Mouse (Mus musculus) MEL (cell line): Measurements from ENCODE around the gene Ern1. TPM values are rescaled to one million over a fixed set of nuclear protein-coding genes. Genes with fewer than 3 reads are reported as not detected.

Source experiments
- DNase-seq: peaks from one replicate; pipeline ENCODE4 v3.0.0; 2011; ENCODE audit warnings: low read depth, low spot score
- H3K27ac ChIP-seq: 2 replicates; pipeline ENCODE4 v1.5.1; 2012; ENCODE audit warnings: low read depth, mild to moderate bottlenecking, control low read depth, low read length, moderate library complexity; ENCODE audit not compliant: control insufficient read depth
- H3K27me3 ChIP-seq, 2 experiments: fragments of 150-350 bp in 1 of 2; sonication (generic) in 1 of 2; 2 replicates each; pipeline ENCODE4 v1.6.1; 2012; ENCODE audit warnings: low read length in 2 of 2, mild to moderate bottlenecking in 2 of 2, improper control_type of control experiment in 1 of 2, moderate library complexity in 1 of 2; ENCODE audit not compliant: insufficient read depth in 2 of 2, control insufficient read depth in 1 of 2
- H3K36me3 ChIP-seq, 2 experiments: 2 replicates each; pipeline ENCODE4 v1.6.1; 2012 to 2014; ENCODE audit warnings: low read length in 2 of 2, improper control_type of control experiment in 1 of 2, inconsistent platforms in 1 of 2, mild to moderate bottlenecking in 1 of 2; ENCODE audit not compliant: insufficient read depth in 2 of 2, control insufficient read depth in 1 of 2
- H3K4me1 ChIP-seq, 2 experiments: fragments of 150-350 bp in 1 of 2; sonication (generic) in 1 of 2; 2 replicates each; pipeline ENCODE4 v1.6.1; 2012; ENCODE audit warnings: low read length in 2 of 2, improper control_type of control experiment in 1 of 2, mild to moderate bottlenecking in 1 of 2; ENCODE audit not compliant: insufficient read depth in 2 of 2, control insufficient read depth in 1 of 2
- H3K4me3 ChIP-seq, 2 experiments: fragments of 150-350 bp in 1 of 2; sonication (generic) in 1 of 2; 2 replicates each; pipeline ENCODE4 v1.5.1; 2012; ENCODE audit warnings: low read depth in 2 of 2, low read length in 2 of 2, mild to moderate bottlenecking in 2 of 2, moderate library complexity in 2 of 2, control low read depth in 1 of 2, improper control_type of control experiment in 1 of 2; ENCODE audit not compliant: control insufficient read depth in 1 of 2, insufficient read depth in 1 of 2
- H3K79me2 ChIP-seq: 2 replicates; pipeline ENCODE4 v1.6.1; 2012; ENCODE audit warnings: mild to moderate bottlenecking, low read length, moderate library complexity; ENCODE audit not compliant: control insufficient read depth, poor library complexity, insufficient read depth
- H3K9ac ChIP-seq: 2 replicates; pipeline ENCODE4 v1.6.1; 2012; ENCODE audit warnings: low read depth, mild to moderate bottlenecking, control low read depth, low read length, moderate library complexity; ENCODE audit not compliant: control insufficient read depth, poor library complexity, severe bottlenecking
- H3K9me3 ChIP-seq: fragments of 150-350 bp; sonication (generic); replicated peaks from 2 replicates; pipeline ENCODE4 v1.6.1; 2012; ENCODE audit warnings: mild to moderate bottlenecking, low read length, improper control_type of control experiment, moderate library complexity; ENCODE audit not compliant: insufficient read depth
- BHLHE40 ChIP-seq: IDR thresholded peaks from 2 replicates; pipeline ENCODE4 v1.6.1; 2012; ENCODE audit warnings: low read depth, mild to moderate bottlenecking, inconsistent platforms, low read length, improper control_type of control experiment, borderline replicate concordance
- CHD2 ChIP-seq: IDR thresholded peaks from 2 replicates; pipeline ENCODE4 v1.6.1; 2011; ENCODE audit warnings: low read length, improper control_type of control experiment
- CTCF ChIP-seq, 3 experiments: IDR thresholded peaks in 2 of 3; conservative IDR thresholded peaks in 1 of 3; 2 replicates each; pipeline ENCODE4 v1.5.1; 2011 to 2012; ENCODE audit warnings: low read length in 3 of 3, low read depth in 2 of 3, mild to moderate bottlenecking in 2 of 3, improper control_type of control experiment in 1 of 3, inconsistent platforms in 1 of 3, mixed read lengths in 1 of 3, moderate library complexity in 1 of 3; ENCODE audit not compliant: control insufficient read depth in 1 of 3, insufficient read depth in 1 of 3, poor library complexity in 1 of 3, severe bottlenecking in 1 of 3
- E2F4 ChIP-seq: IDR thresholded peaks from 2 replicates; pipeline ENCODE4 v1.6.1; 2011; ENCODE audit warnings: low read depth, low read length, improper control_type of control experiment, borderline replicate concordance
- GABPA ChIP-seq: IDR thresholded peaks from 2 replicates; pipeline ENCODE4 v1.6.1; 2012; ENCODE audit warnings: low read depth, mild to moderate bottlenecking, inconsistent platforms, low read length, improper control_type of control experiment, moderate library complexity
- GATA1 ChIP-seq: IDR thresholded peaks from 2 replicates; pipeline ENCODE4 v1.6.1; 2011; ENCODE audit warnings: low read depth, low read length, improper control_type of control experiment
- JUND ChIP-seq: IDR thresholded peaks from 2 replicates; pipeline ENCODE4 v1.6.1; 2011; ENCODE audit warnings: low read depth, mild to moderate bottlenecking, improper control_type of control experiment, low read length
- KAT2A ChIP-seq: conservative IDR thresholded peaks from 2 replicates; pipeline ENCODE4 v1.6.1; 2012; ENCODE audit warnings: low read depth, low read length, improper control_type of control experiment, inconsistent platforms
- MAX ChIP-seq: IDR thresholded peaks from 2 replicates; pipeline ENCODE4 v1.6.1; 2011; ENCODE audit warnings: low read length, improper control_type of control experiment
- MAZ ChIP-seq: IDR thresholded peaks from 2 replicates; pipeline ENCODE4 v1.6.1; 2012; ENCODE audit warnings: low read depth, mild to moderate bottlenecking, inconsistent platforms, low read length, improper control_type of control experiment
- MEF2A ChIP-seq: IDR thresholded peaks from 2 replicates; pipeline ENCODE4 v1.6.1; 2014; ENCODE audit warnings: low read depth, mild to moderate bottlenecking, inconsistent platforms, low read length, improper control_type of control experiment; ENCODE audit not compliant: poor library complexity, insufficient replicate concordance, severe bottlenecking; ENCODE audit errors: extremely low read depth
- MYC ChIP-seq: IDR thresholded peaks from 2 replicates; pipeline ENCODE4 v1.6.1; 2011; ENCODE audit warnings: low read depth, mild to moderate bottlenecking, low read length, improper control_type of control experiment, moderate library complexity
- NELFE ChIP-seq: IDR thresholded peaks from 2 replicates; pipeline ENCODE4 v1.6.1; 2011; ENCODE audit warnings: low read depth, low read length, improper control_type of control experiment
- NRF1 ChIP-seq: IDR thresholded peaks from 2 replicates; pipeline ENCODE4 v1.6.1; 2014; ENCODE audit warnings: low read depth, mild to moderate bottlenecking, inconsistent platforms, low read length, improper control_type of control experiment, moderate library complexity; ENCODE audit not compliant: poor library complexity, insufficient read depth, severe bottlenecking
- POLR2A ChIP-seq, 2 experiments: IDR thresholded peaks; 2 replicates each; pipeline ENCODE4 v1.6.1; 2011 to 2012; ENCODE audit warnings: low read length in 2 of 2, mild to moderate bottlenecking in 2 of 2, control low read depth in 1 of 2, improper control_type of control experiment in 1 of 2, low read depth in 1 of 2, moderate library complexity in 1 of 2; ENCODE audit not compliant: control insufficient read depth in 1 of 2, insufficient read depth in 1 of 2, poor library complexity in 1 of 2
- RAD21 ChIP-seq: IDR thresholded peaks from 2 replicates; pipeline ENCODE4 v1.6.1; 2011; ENCODE audit warnings: mild to moderate bottlenecking, low read depth, low read length, improper control_type of control experiment
- SIN3A ChIP-seq: IDR thresholded peaks from 2 replicates; pipeline ENCODE4 v1.6.1; 2012; ENCODE audit warnings: low read length, improper control_type of control experiment, inconsistent platforms
- TCF12 ChIP-seq: IDR thresholded peaks from 2 replicates; pipeline ENCODE4 v1.6.1; 2014; ENCODE audit warnings: low read depth, mild to moderate bottlenecking, inconsistent platforms, low read length, improper control_type of control experiment, moderate library complexity
- UBTF ChIP-seq: IDR thresholded peaks from 2 replicates; pipeline ENCODE4 v1.6.1; 2012; ENCODE audit warnings: low read depth, mild to moderate bottlenecking, inconsistent platforms, low read length, improper control_type of control experiment, moderate library complexity, borderline replicate concordance; ENCODE audit not compliant: insufficient read depth
- ZC3H11A ChIP-seq: IDR thresholded peaks from 2 replicates; pipeline ENCODE4 v1.6.1; 2012; ENCODE audit warnings: low read depth, mild to moderate bottlenecking, inconsistent platforms, low read length, improper control_type of control experiment
- ZMIZ1 ChIP-seq: IDR thresholded peaks from 2 replicates; pipeline ENCODE4 v1.6.1; 2012; ENCODE audit warnings: low read depth, mild to moderate bottlenecking, inconsistent platforms, low read length, improper control_type of control experiment, moderate library complexity
- ZNF384 ChIP-seq: IDR thresholded peaks from 2 replicates; pipeline ENCODE4 v1.6.1; 2012; ENCODE audit warnings: low read depth, mild to moderate bottlenecking, inconsistent platforms, low read length, improper control_type of control experiment
- polyA plus RNA-seq, 2 experiments: library from polyadenylated mRNA; stranded (reverse) in 1 of 2; unstranded in 1 of 2; fragments of >175 nt in 1 of 2; fragments of >200 nt in 1 of 2; gene quantifications; 2 replicates each; pipeline versions ENCODE4 v1.2.1 to v1.2.4; 2012; ENCODE audit warnings: low replicate concordance in 2 of 2, low read depth in 1 of 2; ENCODE audit not compliant: insufficient read length in 2 of 2, insufficient read depth in 1 of 2, missing spikeins in 1 of 2
- total RNA-seq: library from RNA; depleted of rRNA; stranded (reverse); fragments of 300-350 nt; gene quantifications from 2 replicates; pipeline ENCODE4 v1.2.3, GENCODE M21; 2012

The Ern1 gene
- total and polyA plus RNA-seq, 3 experiments, result 4.3 to 5.7 TPM; not detected in 1

- Histone ChIP-seq H3K27me3 (peaks cover 5 to 14% of the 10 kb centered on the region in 2 experiments; a peak in 3 of 4 replicates), H3K27ac (no peak overlapping the region), H3K4me1 (peaks cover 0 to 10% of the 10 kb centered on the region in 2 experiments; a peak in 3 of 4 replicates), H3K79me2 (no peaks in the 10 kb centered on the region), H3K4me3 (no peak overlapping the region), H3K9ac (no peak overlapping the region), H3K36me3 (no peaks in the 10 kb centered on the region), H3K9me3 (no peaks in the 10 kb centered on the region)
- TF ChIP-seq POLR2A (IDR thresholded peaks at IDR 0.05; ENCODE audit: control insufficient read depth in 1 of 2, insufficient read depth in 1 of 2, low read depth in 1 of 2, low read length in 2 of 2, poor library complexity in 1 of 2) (no peak), ZMIZ1 (no peak), UBTF (no peak), SIN3A (no peak), E2F4 (no peak), CHD2 (no peak), JUND (no peak), TCF12 (no peak), MEF2A (no peak)
- no peak for DNase-seq
Measured at GRCm38 (mm10) chr11:106350853-106351252, 136.8 kb downstream of the Ern1 start.

DNA sequence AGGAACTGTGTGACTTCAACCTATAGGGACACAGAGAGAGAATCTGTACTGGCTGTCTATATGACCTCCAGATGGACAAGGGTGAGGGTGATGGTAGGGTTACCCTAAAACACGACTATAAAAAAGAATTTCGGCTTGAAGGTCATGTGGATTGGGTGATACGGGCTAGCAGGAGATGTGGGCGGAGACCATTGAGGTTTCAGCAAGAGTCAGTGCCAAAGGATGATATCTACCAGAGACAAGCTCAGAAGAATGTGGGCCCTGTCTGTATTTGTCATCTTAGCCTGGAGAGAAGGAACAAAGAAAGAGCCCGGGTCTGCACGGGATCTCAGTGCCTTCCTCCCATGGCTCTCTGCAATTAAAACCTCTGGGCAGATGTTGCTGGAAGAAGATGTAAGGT lies 137.9 kb downstream of the Ern1 start:
- Histone ChIP-seq H3K4me1 (peaks cover 0 to 10% of the 10 kb centered on the region in 2 experiments; a peak in 3 of 4 replicates), H3K36me3 (no peaks in the 10 kb centered on the region), H3K9ac (no peak overlapping the region), H3K9me3 (no peaks in the 10 kb centered on the region), H3K4me3 (no peak overlapping the region), H3K27me3 (peaks cover 2 to 11% of the 10 kb centered on the region in 2 experiments; a peak in 3 of 4 replicates), H3K27ac (no peak overlapping the region), H3K79me2 (no peaks in the 10 kb centered on the region)
- peak; percentile 55 for DNase-seq
- TF ChIP-seq NRF1 (no peak), BHLHE40 (no peak), GATA1 (no peak), MAX (no peak), UBTF (no peak), ZC3H11A (no peak), TCF12 (no peak), MAZ (no peak), ZNF384 (no peak), CTCF (IDR thresholded peaks at IDR 0.05 in 2 of 3, conservative IDR thresholded peaks at IDR 0.05 in 1 of 3; ENCODE audit: control insufficient read depth in 1 of 3, insufficient read depth in 1 of 3, low read depth in 2 of 3, low read length in 3 of 3, poor library complexity in 1 of 3, severe bottlenecking in 1 of 3) (no peak), SIN3A (no peak), MYC (no peak), RAD21 (no peak), GABPA (no peak), MEF2A (no peak), KAT2A (no peak), NELFE (no peak)
